Mouse (Mus musculus): ENCODE measurements around the gene Suox.

DNA sequence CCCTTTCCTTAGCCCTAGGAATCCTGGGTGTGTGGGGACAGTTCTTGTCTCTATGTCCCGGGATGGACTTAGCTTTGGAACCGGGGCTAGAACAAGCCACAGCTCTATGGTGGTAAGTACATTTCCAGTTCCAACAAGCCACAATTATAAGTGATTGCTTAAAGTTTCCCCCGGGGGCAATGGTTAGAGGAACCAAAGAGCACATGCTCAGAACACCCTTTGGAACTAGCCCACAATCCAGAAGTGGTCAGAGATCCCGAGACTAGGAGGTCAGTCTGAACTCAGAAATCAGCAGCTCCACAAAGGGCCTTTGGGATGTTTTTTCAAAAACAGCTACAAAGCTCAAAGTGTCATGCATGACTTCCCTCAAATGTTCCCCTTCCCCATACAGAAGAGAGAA, 20.0 kb downstream of the Suox start:
- no peak for TF ChIP-seq CTCF (IDR thresholded peaks at IDR 0.05; ENCODE audit: borderline replicate concordance, extremely low read depth, insufficient read depth, insufficient read length)
- no peak for TF ChIP-seq POLR2A (IDR thresholded peaks at IDR 0.05; ENCODE audit: borderline replicate concordance, extremely low read depth, insufficient read depth, insufficient read length, poor library complexity, severe bottlenecking)

Measured in brain, embryonic 14.5 days (tissue).